Mouse (Mus musculus): ENCODE data around the gene Them7. TPM values are rescaled to one million over a fixed set of nuclear protein-coding genes. Genes with fewer than 3 reads are reported as not detected.

Gene Them7
- polyA plus RNA-seq, 1 experiment from 2014 or later, result not detected

DNA sequence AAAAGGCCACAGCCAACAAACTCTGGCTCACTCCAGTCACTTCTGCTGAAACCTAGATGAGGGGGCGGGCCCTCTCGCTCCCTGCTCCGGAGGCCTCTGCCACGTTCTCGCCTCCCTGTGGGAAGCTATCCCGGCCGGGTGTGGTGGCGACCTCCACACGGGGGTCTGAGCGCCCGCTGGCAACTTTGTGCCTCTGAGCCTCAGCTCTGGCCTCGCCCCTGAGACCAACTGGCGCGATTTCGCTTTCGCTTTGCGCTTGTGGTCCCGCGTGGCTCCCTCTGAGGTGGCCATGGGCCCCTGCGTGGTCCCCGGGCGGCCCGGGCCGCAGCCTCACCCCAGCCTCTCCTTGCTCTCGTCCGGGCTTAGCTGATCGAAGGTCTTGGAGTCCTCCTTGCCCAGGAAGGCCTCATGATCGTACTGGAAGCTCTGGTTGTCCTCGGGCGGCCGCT lies 174.5 kb downstream of the Them7 start:
- H3K36me3 ChIP-seq (ENCODE audit: control insufficient read depth, insufficient read depth, low read length), result peaks cover 5% of the 10 kb centered on the region; the same call in 1 of the 2 replicates
- peak overlapping the region; percentile 95 for H3K4me2 ChIP-seq (ENCODE audit: low read length)
- H3K4me1 ChIP-seq (ENCODE audit: control insufficient read depth, insufficient read depth, low read length), result peaks cover 15% of the 10 kb centered on the region
- WGBS, result under 1% methylated on average over 31 of the region's 31 CpGs
- no peaks in the 10 kb centered on the region for H3K27me3 ChIP-seq (replicated peaks; ENCODE audit: control insufficient read depth, insufficient read depth, low read length)
- H3K4me3 ChIP-seq (ENCODE audit: low read depth, low read length), result peak overlapping the region; percentile 67
- no peaks in the 10 kb centered on the region for H3K9me3 ChIP-seq (replicated peaks; ENCODE audit: control insufficient read depth, low read length)
- peak; percentile 51 for DNase-seq (ENCODE audit: low spot score)
- peak overlapping the region; percentile 85 for H3K9ac ChIP-seq (ENCODE audit: low read length)
- peak overlapping the region; percentile 88 for H3K27ac ChIP-seq (ENCODE audit: low read depth, low read length)
- ATAC-seq, result peak; percentile 52

DNA sequence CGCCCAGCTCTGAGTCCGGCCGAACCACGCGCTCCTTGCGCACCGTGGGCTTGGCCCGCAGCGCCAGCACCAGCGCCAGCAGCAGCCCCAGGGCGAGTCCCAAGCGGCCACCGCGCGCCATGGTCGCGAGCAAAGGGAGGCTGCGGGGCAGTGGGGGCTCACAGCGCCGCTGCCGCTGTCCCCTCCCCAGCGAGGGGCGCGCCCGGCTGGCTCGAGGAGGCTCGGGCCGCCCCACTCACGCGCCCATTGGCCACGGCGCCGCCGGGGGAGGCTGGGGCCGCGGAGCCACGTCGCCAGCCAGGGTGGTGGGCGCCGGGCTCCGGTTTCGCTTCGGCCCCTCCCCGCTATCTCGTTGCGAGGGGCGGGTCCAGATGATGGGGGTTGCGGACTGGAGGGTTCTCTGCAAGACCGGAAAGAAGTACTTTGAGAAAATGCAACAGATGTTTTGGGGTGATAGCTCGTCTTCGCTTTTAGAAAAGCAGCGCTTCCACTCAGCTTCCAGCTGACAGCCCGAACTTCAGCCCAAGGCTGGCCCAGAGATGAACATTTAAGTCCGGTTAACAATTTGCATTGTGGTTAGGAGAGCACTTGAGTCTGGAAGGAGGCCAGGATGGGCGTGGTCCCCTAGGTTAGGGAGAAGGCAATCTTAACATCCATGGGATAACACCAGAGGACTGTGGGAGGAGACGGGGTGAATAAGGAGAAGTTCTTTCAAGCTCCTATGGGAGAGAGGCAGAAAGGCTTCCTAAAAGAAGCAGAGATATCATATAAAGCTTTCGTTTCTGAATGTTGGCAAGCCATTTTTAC lies 175.2 kb downstream of the Them7 start, which contains the start of gene Rcn1:
Rcn1 (minus strand) TSS at position 235 of the 807 bp plus-strand sequence.
- peak within 1 kb of the TSS; percentile 88 for H3K27ac ChIP-seq (ENCODE audit: low read depth, low read length)
- DNase-seq (ENCODE audit: low spot score), result peak; percentile 81
- WGBS, result 1% methylated on average over 56 of the region's 57 CpGs

GRCm38 (mm10) chr2:105400558-105400957 lies 176.4 kb downstream of the Them7 start:
- H3K4me1 ChIP-seq (ENCODE audit: control insufficient read depth, insufficient read depth, low read length), result peaks cover 15% of the 10 kb centered on the region

More for the DNA sequence above, 175.2 kb downstream of the Them7 start, which contains the start of gene Rcn1:
- Histone ChIP-seq H3K4me3 (ENCODE audit: low read depth, low read length) (peak within 1 kb of the TSS; percentile 67), H3K9me3 (replicated peaks; ENCODE audit: control insufficient read depth, low read length) (no peaks in the 10 kb centered on the region), H3K36me3 (ENCODE audit: control insufficient read depth, insufficient read depth, low read length) (peaks cover 1% of the 10 kb centered on the region; the same call in 1 of the 2 replicates), H3K4me1 (ENCODE audit: control insufficient read depth, insufficient read depth, low read length) (peaks cover 15% of the 10 kb centered on the region), H3K27me3 (replicated peaks; ENCODE audit: control insufficient read depth, insufficient read depth, low read length) (no peaks in the 10 kb centered on the region), H3K9ac (ENCODE audit: low read length) (peak within 1 kb of the TSS; percentile 85), H3K4me2 (ENCODE audit: low read length) (peak within 1 kb of the TSS; percentile 95)
- ATAC-seq, result peak; percentile 94

DNA sequence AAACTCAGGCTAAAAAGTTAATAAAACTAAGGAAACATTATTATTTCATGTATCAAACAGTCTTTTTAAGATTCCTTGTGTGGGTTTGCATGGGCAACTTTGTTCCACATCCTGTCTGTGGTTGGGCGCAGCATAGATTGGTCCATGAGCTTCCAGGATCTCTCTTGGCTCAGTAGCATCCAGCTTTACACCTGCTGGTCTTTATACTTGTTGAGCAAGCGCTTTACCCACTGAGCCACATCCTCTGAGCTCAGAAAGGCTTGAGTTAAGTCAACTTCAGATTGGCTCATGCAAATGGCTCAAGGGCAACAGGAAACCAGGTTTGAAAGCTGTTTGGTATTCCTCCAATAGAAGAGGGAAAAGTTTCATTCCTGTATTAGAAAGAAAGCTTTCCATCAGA lies 178.1 kb downstream of the Them7 start:
- no peak for ATAC-seq
- 87% methylated on average over 2 of the region's 2 CpGs for WGBS
- no peaks in the 10 kb centered on the region for H3K27me3 ChIP-seq (replicated peaks; ENCODE audit: control insufficient read depth, insufficient read depth, low read length)
- H3K4me1 ChIP-seq (ENCODE audit: control insufficient read depth, insufficient read depth, low read length), result peaks cover 11% of the 10 kb centered on the region
- H3K9me3 ChIP-seq (replicated peaks; ENCODE audit: control insufficient read depth, low read length), result no peaks in the 10 kb centered on the region
- H3K27ac ChIP-seq (ENCODE audit: low read depth, low read length), result no peak overlapping the region
- H3K4me2 ChIP-seq (ENCODE audit: low read length), result no peak overlapping the region
- no peak for DNase-seq (ENCODE audit: low spot score)
- no peak overlapping the region for H3K4me3 ChIP-seq (ENCODE audit: low read depth, low read length)
- H3K36me3 ChIP-seq (ENCODE audit: control insufficient read depth, insufficient read depth, low read length), result no peaks in the 10 kb centered on the region
- no peak overlapping the region for H3K9ac ChIP-seq (ENCODE audit: low read length)

More at GRCm38 (mm10) chr2:105400558-105400957, 176.4 kb downstream of the Them7 start:
- DNase-seq (ENCODE audit: low spot score), result no peak
- no peak overlapping the region for H3K9ac ChIP-seq (ENCODE audit: low read length)
- H3K9me3 ChIP-seq (replicated peaks; ENCODE audit: control insufficient read depth, low read length), result no peaks in the 10 kb centered on the region
- no peaks in the 10 kb centered on the region for H3K27me3 ChIP-seq (replicated peaks; ENCODE audit: control insufficient read depth, insufficient read depth, low read length)
- WGBS, result 89% methylated on average over 4 of the region's 4 CpGs
- no peaks in the 10 kb centered on the region for H3K36me3 ChIP-seq (ENCODE audit: control insufficient read depth, insufficient read depth, low read length)
- no peak for ATAC-seq
- H3K4me3 ChIP-seq (ENCODE audit: low read depth, low read length), result no peak overlapping the region
- no peak overlapping the region for H3K27ac ChIP-seq (ENCODE audit: low read depth, low read length)
- no peak overlapping the region for H3K4me2 ChIP-seq (ENCODE audit: low read length)

- ATAC-seq (no peak), DNase-seq (ENCODE audit: low spot score) (peak; percentile 39)
- Histone ChIP-seq H3K9ac (ENCODE audit: low read length) (no peak overlapping the region), H3K9me3 (replicated peaks; ENCODE audit: control insufficient read depth, low read length) (no peaks in the 10 kb centered on the region), H3K27ac (ENCODE audit: low read depth, low read length) (no peak overlapping the region), H3K4me3 (ENCODE audit: low read depth, low read length) (no peak overlapping the region), H3K27me3 (replicated peaks; ENCODE audit: control insufficient read depth, insufficient read depth, low read length) (no peaks in the 10 kb centered on the region), H3K4me1 (ENCODE audit: control insufficient read depth, insufficient read depth, low read length) (no peaks in the 10 kb centered on the region), H3K36me3 (ENCODE audit: control insufficient read depth, insufficient read depth, low read length) (no peaks in the 10 kb centered on the region), H3K4me2 (ENCODE audit: low read length) (no peak overlapping the region)
- 56% methylated on average over 4 of the region's 4 CpGs for WGBS
Observed at GRCm38 (mm10) chr2:105408511-105408910, 184.4 kb downstream of the Them7 start.

GRCm38 (mm10) chr2:105409253-105409652 lies 185.1 kb downstream of the Them7 start:
- Histone ChIP-seq H3K27ac (ENCODE audit: low read depth, low read length) (no peak overlapping the region), H3K4me1 (ENCODE audit: control insufficient read depth, insufficient read depth, low read length) (no peaks in the 10 kb centered on the region), H3K36me3 (ENCODE audit: control insufficient read depth, insufficient read depth, low read length) (no peaks in the 10 kb centered on the region), H3K4me2 (ENCODE audit: low read length) (no peak overlapping the region), H3K27me3 (replicated peaks; ENCODE audit: control insufficient read depth, insufficient read depth, low read length) (no peaks in the 10 kb centered on the region), H3K9ac (ENCODE audit: low read length) (no peak overlapping the region), H3K9me3 (replicated peaks; ENCODE audit: control insufficient read depth, low read length) (no peaks in the 10 kb centered on the region), H3K4me3 (ENCODE audit: low read depth, low read length) (no peak overlapping the region)
- ATAC-seq, result no peak
- 95% methylated on average over 1 of the region's 1 CpGs for WGBS
- no peak for DNase-seq (ENCODE audit: low spot score)

GRCm38 (mm10) chr2:105414309-105414708 lies 190.2 kb downstream of the Them7 start:
- no peak overlapping the region for H3K4me2 ChIP-seq (ENCODE audit: low read length)
- no peaks in the 10 kb centered on the region for H3K36me3 ChIP-seq (ENCODE audit: control insufficient read depth, insufficient read depth, low read length)
- H3K27ac ChIP-seq (ENCODE audit: low read depth, low read length), result no peak overlapping the region
- 81% methylated on average over 2 of the region's 2 CpGs for WGBS
- no peak for DNase-seq (ENCODE audit: low spot score)
- no peak overlapping the region for H3K9ac ChIP-seq (ENCODE audit: low read length)
- no peak for ATAC-seq
- peaks cover 11% of the 10 kb centered on the region for H3K4me1 ChIP-seq (ENCODE audit: control insufficient read depth, insufficient read depth, low read length)
- H3K4me3 ChIP-seq (ENCODE audit: low read depth, low read length), result no peak overlapping the region
- no peaks in the 10 kb centered on the region for H3K27me3 ChIP-seq (replicated peaks; ENCODE audit: control insufficient read depth, insufficient read depth, low read length)
- H3K9me3 ChIP-seq (replicated peaks; ENCODE audit: control insufficient read depth, low read length), result no peaks in the 10 kb centered on the region

DNA sequence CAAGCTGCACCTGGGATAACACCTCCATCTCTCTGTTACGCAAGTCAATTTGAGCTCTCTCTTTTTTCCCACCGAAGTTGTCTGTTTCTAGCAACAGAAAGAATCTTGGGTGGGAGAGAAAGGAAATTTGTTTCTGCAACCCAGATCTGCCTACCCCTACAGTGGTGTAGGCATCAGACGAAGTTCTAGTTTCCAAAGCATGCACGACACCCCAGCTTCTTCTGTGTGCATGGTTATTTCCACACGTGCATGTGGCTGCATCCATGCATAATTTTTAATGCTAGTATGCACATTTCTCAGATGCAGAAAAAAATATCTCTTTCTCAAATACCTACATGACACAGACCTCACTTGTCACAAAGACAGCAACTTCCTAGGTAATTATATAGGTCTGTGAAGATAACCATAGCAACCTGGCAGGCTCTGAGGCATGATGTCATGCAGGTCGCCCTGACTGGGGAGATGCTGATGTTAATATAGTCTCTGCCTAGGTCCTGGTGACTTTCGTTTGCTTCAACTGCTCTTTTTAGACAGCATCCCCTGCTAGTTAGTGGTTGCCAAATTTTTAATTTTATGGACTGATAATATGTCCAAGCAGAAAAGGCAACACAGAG lies 192.0 kb downstream of the Them7 start:
- ATAC-seq, result peak; percentile 79
- Histone ChIP-seq H3K4me3 (ENCODE audit: low read depth, low read length) (no peak overlapping the region), H3K9ac (ENCODE audit: low read length) (no peak overlapping the region), H3K9me3 (replicated peaks; ENCODE audit: control insufficient read depth, low read length) (no peaks in the 10 kb centered on the region), H3K4me2 (ENCODE audit: low read length) (no peak overlapping the region), H3K27ac (ENCODE audit: low read depth, low read length) (no peak overlapping the region), H3K27me3 (replicated peaks; ENCODE audit: control insufficient read depth, insufficient read depth, low read length) (no peaks in the 10 kb centered on the region), H3K4me1 (ENCODE audit: control insufficient read depth, insufficient read depth, low read length) (peaks cover 11% of the 10 kb centered on the region), H3K36me3 (ENCODE audit: control insufficient read depth, insufficient read depth, low read length) (no peaks in the 10 kb centered on the region)
- peak; percentile 66 for DNase-seq (ENCODE audit: low spot score)
- 56% methylated on average over 7 of the region's 7 CpGs for WGBS

Measured in forebrain, embryonic 14.5 days (tissue).